Mouse (Mus musculus) spleen, postnatal 4 days (tissue): ENCODE data around the gene Kctd10.
A peak's percentile ranks its signal among the peaks of the same experiment; 100 is the strongest.

ENCODE experiments used
- DNase-seq, 2 experiments: peaks; one replicate each; pipeline ENCODE4 v3.0.0; 2022; ENCODE audit warnings: low spot score in 2 of 2

Kctd10 gene

DNA sequence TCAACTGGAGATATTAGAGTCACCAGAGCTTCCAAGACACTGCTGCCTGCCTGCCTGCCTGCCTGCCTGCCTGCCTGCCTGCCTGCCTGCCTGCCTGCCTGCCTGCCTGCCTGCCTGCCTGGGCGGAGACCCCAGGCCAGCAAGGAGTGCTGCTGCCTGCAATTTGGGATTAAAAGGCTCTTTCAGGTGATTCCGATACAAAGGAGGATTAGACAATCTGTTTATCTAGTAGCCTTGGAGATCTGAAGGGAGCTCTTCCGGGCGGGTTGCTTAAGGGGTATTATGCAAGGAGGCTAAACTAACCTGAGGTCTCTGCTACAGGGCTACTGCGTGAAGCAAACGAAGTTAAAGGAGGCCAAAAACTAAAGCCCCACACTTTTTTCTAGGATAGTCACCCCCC, 1.4 kb downstream of the Kctd10 start:
- DNase-seq: no peak

DNA sequence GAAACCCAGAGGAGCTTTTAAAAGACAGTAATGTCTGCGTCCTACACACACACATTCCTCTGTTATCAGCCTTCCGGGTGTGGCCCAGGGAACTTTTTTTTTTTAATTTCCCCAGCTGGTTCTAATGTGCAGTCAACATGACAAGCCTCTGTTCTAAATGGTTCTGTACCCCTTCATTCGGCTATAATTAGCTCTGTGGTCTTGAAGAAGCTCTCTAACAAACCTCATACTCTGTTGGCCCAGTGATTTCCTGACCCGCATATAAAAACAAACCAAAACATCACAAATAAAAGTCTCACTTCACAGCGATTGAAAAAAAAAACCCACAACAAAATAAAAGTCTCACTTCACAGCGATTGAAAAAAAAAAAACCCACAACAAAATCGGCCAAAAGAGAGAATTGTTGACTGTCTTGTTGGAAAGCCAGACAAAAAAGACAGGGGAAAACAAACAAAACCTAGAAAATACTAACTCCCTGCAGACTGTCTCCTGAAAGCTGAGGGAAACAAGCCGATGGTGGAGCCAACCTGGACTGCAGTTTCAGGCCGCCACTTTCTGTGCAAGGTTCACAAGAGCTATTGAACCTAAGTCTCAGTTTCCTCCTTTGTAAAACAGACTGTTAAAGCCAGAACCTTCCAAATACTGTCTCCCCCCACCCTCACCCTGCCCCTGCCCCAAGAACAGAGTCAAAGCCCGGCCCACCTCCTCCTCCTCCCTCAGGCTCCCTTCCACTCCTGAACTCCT, 2.0 kb downstream of the Kctd10 start:
- no peak for DNase-seq

DNA sequence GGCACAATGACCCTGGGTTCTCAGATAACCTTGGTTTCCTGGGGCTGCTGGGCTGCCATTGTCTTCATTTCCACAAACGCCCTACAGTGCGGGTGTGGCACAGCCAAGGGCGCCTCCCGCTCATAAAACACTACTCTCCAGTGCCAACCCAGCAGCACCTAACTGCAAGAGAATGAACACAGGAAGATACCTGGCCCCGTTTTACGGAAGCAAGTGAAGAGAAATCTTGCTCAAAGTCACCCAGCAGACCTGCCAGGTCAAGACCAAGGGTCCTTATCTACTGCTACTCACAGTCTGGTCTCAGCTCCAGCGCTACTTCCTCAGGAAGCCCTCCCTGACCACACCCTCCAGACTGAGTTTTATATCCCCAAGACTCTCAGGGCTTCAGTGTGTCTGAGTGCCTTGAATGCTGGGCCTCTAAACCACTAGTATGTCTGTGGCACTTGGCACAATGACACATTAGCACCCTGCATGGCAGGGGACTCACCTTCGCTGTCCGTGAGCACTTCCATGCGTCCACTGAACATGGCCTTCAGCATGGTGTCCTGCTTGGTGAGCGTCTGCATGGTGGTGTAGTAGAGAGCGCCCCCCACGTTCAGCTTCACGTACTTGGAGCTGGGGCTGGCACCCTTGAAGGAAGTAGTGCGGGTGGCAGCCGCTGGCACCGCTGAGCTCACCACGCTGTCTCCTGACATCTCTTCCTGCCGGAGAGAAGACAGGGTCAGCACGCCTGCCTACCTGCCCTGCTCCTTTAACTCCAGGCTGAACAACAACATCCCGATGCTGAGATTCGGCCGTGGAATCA, 5.7 kb downstream of the Kctd10 start:
- DNase-seq: peak in 1 of 2 experiments; percentile 72

DNA sequence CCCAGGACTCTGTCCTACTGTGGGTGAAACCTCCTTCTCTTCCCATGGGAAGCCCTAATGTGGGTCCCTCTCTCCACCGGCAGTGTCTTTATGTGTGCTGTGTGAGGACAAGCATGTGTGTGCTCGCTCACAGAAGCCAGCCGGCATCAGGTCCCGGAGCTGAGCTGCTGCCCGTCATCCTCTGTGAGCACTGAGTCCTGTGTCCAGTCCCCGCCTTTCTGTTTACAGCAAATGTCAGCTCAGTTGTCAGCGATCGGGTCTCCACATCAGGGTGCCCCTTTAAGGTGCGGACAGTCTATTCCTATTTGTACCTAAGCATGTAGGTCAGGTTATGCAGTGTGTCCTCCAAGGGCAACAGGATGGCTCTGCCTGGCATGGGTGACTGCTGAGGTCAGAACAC, 6.7 kb downstream of the Kctd10 start:
- no peak for DNase-seq

DNA sequence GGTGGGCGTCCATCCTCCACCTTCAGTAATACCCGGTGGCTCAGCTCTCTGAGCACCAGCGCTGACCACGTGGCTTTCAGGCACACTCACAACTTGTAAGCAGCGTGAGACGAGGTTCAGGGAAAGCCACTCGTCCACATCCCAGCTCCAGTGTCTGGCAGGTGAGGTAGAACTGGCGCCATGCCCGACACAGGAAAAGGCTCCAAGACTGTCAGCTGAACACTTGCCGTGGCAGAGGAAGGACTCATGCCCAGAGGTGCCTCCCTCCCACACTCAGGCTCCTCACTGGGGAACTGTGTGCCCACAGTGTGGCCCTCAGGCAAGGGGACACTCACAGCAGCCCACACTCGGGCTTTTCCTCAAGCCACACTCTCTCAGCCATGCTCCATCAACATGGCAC, 7.1 kb downstream of the Kctd10 start:
- no peak for DNase-seq

DNA sequence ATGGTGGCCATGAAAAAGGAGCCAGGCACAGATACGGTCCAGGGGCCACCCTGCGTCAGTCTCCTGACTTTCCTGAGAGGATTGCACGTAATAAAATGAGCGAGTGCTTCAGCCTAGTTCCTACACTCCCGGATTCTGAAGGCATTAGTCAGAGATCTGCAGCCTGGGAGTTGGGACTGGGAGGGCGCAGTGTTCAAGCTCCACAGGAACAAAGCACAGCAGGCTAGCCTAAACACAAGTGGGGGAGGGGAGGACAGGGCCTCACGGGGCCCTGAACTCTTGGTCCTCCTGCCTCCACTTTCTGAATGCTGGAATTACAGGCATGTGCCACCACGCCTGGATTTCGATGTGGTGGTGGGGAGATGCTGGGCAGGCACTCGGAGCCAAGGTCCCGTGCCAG, 7.7 kb downstream of the Kctd10 start:
- DNase-seq: no peak

DNA sequence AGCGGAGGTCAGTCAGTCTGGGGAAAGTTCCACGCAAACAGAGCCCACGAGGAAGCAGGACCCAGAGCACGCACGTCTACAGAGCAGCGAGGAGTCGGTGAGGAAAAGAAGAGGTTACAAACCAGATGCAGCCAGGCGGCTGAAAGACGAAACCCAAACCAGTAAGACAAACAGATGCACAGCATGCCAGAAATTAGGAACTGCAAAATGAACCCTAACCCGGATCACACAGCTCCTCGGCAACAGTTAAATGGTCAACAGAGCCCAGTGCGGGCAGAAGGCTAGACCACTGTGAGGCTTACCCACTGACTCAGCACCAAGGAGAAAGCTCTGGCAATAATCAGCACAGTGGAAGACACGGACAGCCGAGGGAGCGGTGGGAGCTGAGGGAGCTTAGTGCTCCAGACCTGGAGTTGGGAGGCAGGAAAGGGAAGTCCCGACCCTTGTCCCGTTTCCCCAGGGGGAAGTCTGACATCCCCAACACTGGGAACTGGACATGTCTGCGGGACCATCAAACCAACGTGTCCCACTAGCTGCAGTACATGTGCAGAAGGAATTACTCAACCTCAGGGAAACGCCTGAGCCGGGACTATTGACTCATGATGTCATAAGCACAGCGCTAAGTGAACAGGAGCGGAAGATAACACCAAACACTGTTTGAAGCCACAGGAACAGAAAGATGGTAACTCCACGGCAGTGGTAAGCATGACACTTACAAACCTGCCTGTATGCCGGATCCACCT, 8.4 kb downstream of the Kctd10 start:
- no peak for DNase-seq

DNA sequence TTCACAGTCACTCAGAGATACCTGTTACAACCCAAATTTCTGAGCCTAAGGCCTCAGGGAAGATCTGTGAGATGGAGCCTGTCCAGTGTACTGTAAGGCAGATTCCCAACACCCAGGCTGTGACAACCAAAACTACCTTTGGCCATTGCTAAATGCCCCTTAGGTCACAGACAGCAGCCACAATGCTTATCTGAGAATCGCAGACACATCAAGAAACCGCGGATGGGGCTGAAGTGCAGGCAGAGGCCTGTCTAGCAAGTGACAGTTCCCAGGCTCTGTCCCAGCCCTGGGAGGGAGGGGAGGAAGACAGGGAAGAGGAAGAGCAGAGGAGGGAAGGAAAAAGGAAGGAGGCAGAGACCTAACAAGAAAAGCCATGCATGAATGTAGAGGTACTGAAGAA, 9.0 kb downstream of the Kctd10 start:
- peak in 1 of 2 experiments; percentile 41 for DNase-seq

DNA sequence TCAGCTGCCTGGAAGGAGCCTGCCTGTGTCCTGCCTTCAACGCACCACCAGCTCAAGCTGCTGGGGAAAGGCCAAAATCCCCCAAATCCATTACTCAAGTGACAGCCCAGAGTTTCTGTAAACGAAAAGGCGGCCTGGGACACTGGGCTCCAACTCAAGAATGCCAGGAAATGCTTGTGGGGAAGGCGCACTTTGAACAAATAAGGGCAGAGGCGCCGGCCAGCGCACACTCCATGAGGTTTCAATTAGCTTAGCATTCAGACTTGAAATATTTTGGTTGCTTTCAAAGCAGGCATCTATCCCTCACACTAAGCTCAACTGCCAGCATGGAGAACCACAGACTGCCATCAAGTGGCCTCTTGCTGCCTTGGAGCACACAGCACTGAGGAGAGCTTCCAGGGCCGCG, 9.9 kb downstream of the Kctd10 start:
- no peak for DNase-seq

DNA sequence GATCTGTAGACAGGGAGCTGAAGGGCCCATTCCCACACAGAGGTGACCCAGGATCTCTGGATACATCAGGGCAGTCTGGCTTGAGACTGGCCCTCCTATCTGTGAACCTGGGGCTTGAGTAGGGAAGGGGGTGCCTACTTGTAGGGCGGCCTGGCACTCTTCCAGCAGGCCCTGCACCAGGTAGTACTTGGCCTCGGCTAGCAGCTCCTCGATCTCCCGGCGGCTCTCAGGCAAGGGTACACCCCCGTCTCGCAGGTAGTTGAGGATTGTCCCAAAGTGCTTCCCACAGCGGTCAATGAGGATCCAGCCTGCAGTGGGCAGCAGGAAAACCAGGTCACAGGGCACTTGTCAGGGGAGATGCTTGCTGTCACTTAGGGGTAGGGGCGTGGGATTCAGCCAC, 10.4 kb downstream of the Kctd10 start:
- DNase-seq: no peak

DNA sequence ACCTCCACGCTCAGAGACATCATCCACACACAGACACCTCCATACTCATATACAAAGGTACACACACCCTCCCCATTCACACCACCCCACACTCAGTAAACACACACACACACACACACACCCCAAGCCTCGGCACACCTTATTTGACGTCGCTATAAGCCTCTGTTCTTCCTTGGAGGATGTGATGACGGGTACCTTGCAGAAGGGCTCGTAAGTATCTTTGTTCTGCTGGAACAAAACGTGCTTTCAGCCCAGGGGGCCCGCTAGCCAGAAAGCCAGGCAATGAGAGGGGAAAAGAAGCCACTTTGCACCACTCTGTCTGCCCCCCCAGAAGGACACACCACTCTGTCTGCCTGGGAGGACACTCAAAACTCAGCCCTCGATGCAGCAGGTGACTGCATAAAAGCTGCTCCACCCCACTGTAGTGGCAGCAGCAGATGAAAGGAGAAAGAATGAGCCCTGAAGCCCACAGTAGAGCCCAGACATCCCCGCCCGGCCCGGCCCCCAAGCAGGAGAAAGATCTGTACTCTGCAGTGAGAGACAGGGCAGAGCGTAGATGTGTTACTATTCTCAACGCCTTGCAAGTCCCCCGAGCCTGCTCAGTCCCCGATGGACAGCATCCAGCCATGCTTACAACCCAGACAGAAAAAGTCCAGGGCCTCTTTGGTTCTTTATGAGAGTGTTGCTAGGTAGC, 11.4 kb downstream of the Kctd10 start:
- DNase-seq: no peak

DNA sequence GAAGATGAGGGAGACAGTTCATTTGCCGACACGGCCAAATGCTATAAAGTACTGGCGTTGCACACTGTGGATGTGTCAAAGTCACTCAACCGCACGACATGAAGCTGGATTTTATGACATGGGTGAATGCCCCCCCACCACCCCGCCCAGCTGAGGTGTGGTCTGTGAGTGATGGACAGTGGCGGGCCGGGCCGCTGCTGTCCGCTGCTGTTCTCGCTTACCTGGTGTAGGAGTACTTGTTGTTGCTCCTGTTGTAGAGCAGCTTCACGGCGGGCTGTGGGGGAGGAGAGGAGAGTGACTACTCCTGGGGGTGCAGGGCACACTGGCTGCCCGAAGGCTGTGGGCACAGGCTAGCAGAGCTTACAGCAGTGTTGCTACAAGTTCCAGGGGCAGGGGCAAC, 12.2 kb downstream of the Kctd10 start:
- no peak for DNase-seq

DNA sequence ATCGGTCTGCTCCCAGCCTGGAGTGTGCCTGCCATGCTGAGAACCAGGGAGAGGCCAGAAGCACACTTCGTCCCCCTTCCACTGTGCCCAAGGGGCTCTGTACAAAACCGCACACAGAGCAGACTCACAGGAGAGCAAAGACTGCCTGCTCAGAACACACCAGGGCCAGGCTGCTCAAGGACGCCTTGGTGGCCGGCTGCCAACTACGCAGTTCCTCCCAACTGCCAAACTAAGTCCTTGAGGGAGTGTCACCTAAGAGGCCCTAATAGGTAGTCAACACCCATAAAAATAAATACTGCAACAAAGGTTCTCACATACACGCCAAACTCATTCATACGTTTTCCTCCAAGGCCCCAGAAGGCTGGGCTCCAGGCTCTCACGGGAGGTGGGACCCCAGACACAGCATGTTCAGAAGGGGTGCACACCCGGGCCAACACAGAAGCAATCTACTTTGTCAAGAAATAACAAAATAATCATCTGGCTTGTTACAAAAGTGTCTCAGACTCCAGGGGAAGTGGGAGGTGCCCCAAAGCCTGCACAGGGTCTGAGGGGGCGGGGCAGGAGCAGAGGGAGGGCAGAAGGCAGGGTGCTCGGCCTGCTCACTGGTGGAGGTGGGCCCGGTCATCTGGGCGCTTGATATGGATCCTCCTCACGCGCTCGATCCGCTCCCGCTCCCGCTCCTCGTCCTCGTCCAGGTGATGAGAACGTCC, 15.1 kb downstream of the Kctd10 start:
- DNase-seq: peak; percentile 55 to 73

DNA sequence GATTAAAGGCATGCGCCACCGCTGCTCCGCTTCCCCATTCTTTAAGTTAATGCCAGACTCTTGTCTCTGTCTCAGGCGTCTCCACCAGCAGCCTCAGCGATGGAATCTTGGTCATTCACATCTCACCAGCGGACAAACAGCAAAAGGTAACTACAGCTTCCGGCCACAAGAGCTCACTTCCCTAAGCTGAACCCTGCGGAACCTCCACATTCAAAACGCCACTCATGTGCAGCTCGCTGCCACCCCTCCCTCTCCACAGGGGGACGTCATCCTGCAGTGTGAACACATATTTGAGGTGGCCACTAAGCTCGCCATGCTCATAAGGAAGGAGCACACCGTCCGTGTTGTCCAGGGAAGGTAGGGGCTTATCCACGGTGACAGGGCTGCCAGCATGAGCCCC, 19.3 kb downstream of the Kctd10 start:
- DNase-seq: no peak

DNA sequence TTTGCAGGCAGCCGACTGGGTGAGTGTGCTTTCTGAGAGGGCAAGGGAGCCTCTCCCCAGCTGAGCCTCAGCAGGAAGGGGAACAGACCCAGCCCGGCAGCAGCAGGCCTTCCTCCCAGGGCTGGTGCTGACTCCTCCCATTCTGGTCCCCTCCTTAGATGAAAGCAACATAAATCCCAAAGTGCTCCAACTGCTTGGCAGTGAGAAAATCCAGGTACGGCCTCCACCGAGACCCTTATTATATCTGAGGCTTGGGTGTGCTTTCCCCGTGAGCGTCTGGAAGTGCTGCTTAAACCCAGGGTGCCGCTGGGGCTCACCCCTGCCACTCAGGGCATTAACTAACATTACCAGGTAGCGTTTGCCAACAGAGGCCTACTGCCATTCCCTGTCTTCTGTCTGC, 20.7 kb downstream of the Kctd10 start:
- DNase-seq: no peak

DNA sequence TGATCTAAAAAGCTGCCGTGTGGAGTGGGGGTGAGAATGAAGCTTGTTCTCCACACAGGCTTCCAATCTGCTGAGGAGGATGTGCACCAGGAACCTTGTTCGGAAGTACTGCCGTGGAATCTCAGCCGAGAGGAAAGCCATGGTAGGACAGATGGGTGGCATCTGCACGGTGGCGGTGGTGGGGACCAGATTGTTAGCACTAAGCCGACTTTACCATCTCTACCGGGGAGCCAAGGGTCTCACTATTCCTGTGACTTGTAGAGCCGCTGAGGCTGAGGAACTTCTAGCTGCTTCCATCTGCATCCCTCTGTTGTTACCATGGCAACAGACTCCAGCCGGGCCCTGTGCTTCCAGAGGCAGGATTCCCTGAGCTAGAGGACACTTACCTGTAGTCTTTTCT, 21.5 kb downstream of the Kctd10 start:
- DNase-seq: no peak

DNA sequence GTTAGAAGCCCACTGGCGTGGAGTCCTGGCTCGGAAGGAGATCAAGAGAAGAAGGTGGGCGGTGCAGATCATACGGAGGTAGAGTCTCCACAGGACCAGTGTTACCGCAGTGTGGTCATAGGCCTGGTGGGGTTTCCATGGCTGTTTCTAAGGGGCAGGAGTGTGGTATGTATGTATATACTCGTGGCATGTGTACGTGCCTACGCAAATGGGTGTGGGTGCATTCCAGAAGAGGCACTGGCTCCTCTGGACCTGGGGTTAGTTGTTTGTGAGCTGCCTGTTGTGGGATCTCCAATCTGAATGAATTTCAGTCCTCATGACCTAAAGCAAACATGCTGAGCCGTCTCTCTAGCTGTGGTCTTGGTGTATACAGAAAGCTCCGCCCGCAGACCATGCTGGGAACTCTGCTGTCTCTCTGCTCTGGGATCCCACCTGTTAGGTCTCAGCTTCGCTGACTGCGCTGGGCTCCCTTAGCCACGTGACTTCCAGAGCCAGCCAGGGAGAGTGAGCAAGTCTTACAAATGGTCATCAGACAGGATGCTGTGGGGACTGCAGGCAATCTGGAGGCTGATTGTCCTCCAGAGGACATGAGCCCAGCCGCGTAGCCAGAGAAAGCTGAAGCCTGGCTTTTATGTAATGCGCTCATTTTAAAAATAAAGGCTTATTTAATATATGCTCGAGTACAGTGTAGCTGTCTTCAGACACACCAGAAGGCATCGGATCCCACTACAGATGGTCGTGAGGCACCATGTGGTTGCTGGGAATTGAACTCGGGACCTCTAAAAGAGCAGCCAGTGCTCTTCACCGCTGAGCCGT, 23.2 kb downstream of the Kctd10 start:
- DNase-seq: no peak

DNA sequence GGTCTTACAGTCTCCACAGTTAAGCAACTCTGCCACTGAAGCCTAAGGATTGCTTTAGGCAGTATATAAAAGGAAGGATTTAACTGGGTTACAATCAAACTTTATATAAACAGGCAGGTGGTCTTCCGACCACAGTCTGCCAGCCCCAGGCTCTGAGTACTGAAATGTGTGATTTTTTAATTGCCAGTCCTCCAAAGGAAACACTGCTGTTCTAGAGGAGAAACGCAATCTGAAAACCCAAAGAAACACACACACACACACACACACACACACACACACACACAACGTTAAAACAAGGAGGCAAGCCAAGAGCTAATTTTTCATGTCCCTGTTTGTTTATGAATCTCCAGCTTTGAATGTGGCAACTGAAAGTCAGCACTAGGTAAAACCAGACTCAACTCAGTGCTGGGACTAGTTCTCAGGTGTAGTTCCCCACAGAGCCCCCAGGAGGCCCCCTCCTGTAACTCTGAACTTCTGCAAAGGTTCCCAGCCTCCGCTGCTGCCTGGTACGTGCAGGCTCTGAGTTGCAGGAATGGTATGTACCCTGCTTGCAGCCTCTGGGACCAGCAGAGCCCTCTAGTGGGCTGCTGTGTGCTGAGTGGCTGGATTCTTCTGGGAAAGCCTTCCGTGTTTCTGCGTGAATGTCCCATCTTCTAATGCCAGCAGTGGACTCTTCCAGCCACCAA, 23.9 kb downstream of the Kctd10 start:
- DNase-seq: peak; percentile 73 to 84

DNA sequence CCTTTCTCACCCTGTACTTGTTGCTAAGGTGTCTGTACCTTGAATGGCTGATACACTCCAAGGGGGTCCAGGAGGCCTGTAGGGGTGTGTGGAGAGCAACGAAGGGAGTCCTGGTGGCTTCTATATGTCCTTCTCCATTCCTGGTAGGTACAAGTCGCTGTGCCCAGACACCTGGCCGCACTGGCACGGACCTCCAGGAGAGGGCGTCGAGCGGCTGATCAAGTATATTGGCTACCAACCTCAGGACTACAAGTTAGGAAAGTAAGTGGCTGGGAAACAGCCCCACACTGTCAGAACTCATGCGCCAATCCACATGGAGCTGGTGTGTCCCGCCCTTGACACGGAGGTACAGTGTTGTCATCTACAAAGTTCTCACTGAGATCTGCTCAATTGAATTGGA, 28.8 kb downstream of the Kctd10 start:
- no peak for DNase-seq

DNA sequence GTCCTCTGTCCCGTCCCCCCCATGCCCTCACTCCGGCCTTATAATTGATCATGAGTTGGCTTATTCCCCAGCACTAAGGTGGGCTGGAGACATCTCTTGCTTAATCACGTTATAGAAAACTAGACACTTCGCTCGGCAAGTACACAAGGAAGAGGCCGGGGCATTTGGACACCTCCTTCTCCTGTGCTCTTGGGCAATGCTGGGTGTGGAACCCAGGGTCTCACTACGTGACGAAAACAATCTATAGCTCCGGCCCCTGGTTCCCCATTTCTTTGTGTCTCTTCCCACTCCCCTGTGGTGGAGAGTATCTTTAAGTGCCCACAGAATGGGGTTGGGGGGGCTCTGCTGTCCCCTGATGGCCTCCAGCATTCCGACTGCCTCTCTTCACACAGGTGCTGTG, 33.3 kb downstream of the Kctd10 start:
- no peak for DNase-seq
